Mouse (Mus musculus): ENCODE data around the gene Rsrp1. TPM values are rescaled to one million over a fixed set of nuclear protein-coding genes. Genes with fewer than 3 reads are reported as not detected.

The Rsrp1 gene
- polyA plus RNA-seq, 1 experiment from 2014 or later: 263 TPM

- ATAC-seq: peak; percentile 65
- 0 out of 2 replicates have a peak overlapping the region, but pooled peaks have one; percentile 3 for H3K4me2 ChIP-seq (replicated peaks; ENCODE audit: low read depth)
- H3K4me1 ChIP-seq (replicated peaks; ENCODE audit: control insufficient read depth, insufficient read depth, low read length): no peaks in the 10 kb centered on the region
- H3K9ac ChIP-seq (ENCODE audit: low read depth, low read length): no peak overlapping the region
- no peaks in the 10 kb centered on the region for H3K27me3 ChIP-seq (replicated peaks; ENCODE audit: control insufficient read depth, insufficient read depth, low read length)
- peak overlapping the region; percentile 41; the same call in 1 of the 2 replicates for H3K27ac ChIP-seq (ENCODE audit: low read depth, low read length)
- H3K9me3 ChIP-seq (ENCODE audit: control insufficient read depth): no peaks in the 10 kb centered on the region
- H3K4me3 ChIP-seq (ENCODE audit: low read depth, low read length): no peak overlapping the region
- peak; percentile 53 for TF ChIP-seq CTCF (IDR thresholded peaks at IDR 0.05; ENCODE audit: low read depth)
- H3K36me3 ChIP-seq (ENCODE audit: control insufficient read depth, insufficient read depth): no peaks in the 10 kb centered on the region
- WGBS: 13% methylated on average over 11 of the region's 11 CpGs
Measured at GRCm38 (mm10) chr4:134950518-134951091, 27.2 kb downstream of the Rsrp1 start.

- H3K36me3 ChIP-seq (ENCODE audit: control insufficient read depth, insufficient read depth): no peaks in the 10 kb centered on the region
- WGBS: 15% methylated on average over 15 of the region's 15 CpGs
- ATAC-seq: no peak
- H3K4me3 ChIP-seq (ENCODE audit: low read depth, low read length): no peak overlapping the region
- no peak for TF ChIP-seq CTCF (IDR thresholded peaks at IDR 0.05; ENCODE audit: low read depth)
- H3K4me1 ChIP-seq (replicated peaks; ENCODE audit: control insufficient read depth, insufficient read depth, low read length): no peaks in the 10 kb centered on the region
- no peaks in the 10 kb centered on the region for H3K9me3 ChIP-seq (ENCODE audit: control insufficient read depth)
- H3K27me3 ChIP-seq (replicated peaks; ENCODE audit: control insufficient read depth, insufficient read depth, low read length): no peaks in the 10 kb centered on the region
- 0 out of 2 replicates have a peak overlapping the region, but pooled peaks have one; percentile 10 for H3K4me2 ChIP-seq (replicated peaks; ENCODE audit: low read depth)
- no peak overlapping the region for H3K9ac ChIP-seq (ENCODE audit: low read depth, low read length)
- H3K27ac ChIP-seq (ENCODE audit: low read depth, low read length): no peak overlapping the region
Measured at GRCm38 (mm10) chr4:134954461-134954860, 31.1 kb downstream of the Rsrp1 start.

- Histone ChIP-seq H3K4me3 (ENCODE audit: low read depth, low read length) (no peak overlapping the region), H3K27me3 (replicated peaks; ENCODE audit: control insufficient read depth, insufficient read depth, low read length) (no peaks in the 10 kb centered on the region), H3K27ac (ENCODE audit: low read depth, low read length) (no peak overlapping the region), H3K4me2 (replicated peaks; ENCODE audit: low read depth) (no peak overlapping the region), H3K36me3 (ENCODE audit: control insufficient read depth, insufficient read depth) (no peaks in the 10 kb centered on the region), H3K4me1 (replicated peaks; ENCODE audit: control insufficient read depth, insufficient read depth, low read length) (no peaks in the 10 kb centered on the region), H3K9me3 (ENCODE audit: control insufficient read depth) (no peaks in the 10 kb centered on the region), H3K9ac (ENCODE audit: low read depth, low read length) (no peak overlapping the region)
- ATAC-seq: no peak
- no peak for TF ChIP-seq CTCF (IDR thresholded peaks at IDR 0.05; ENCODE audit: low read depth)
- 90% methylated on average over 2 of the region's 2 CpGs for WGBS
Measured at GRCm38 (mm10) chr4:134955196-134955595, 31.8 kb downstream of the Rsrp1 start.

- no peak overlapping the region for H3K9ac ChIP-seq (ENCODE audit: low read depth, low read length)
- no peak for TF ChIP-seq CTCF (IDR thresholded peaks at IDR 0.05; ENCODE audit: low read depth)
- 32% methylated on average over 3 of the region's 3 CpGs for WGBS
- H3K4me1 ChIP-seq (replicated peaks; ENCODE audit: control insufficient read depth, insufficient read depth, low read length): no peaks in the 10 kb centered on the region
- H3K9me3 ChIP-seq (ENCODE audit: control insufficient read depth): no peaks in the 10 kb centered on the region
- no peaks in the 10 kb centered on the region for H3K36me3 ChIP-seq (ENCODE audit: control insufficient read depth, insufficient read depth)
- no peak overlapping the region for H3K27ac ChIP-seq (ENCODE audit: low read depth, low read length)
- peak; percentile 85 for ATAC-seq
- H3K4me2 ChIP-seq (replicated peaks; ENCODE audit: low read depth): no peak overlapping the region; the same call in 1 of the 2 replicates
- no peak overlapping the region for H3K4me3 ChIP-seq (ENCODE audit: low read depth, low read length)
- H3K27me3 ChIP-seq (replicated peaks; ENCODE audit: control insufficient read depth, insufficient read depth, low read length): no peaks in the 10 kb centered on the region
Measured at GRCm38 (mm10) chr4:134955845-134956244, 32.5 kb downstream of the Rsrp1 start.

GRCm38 (mm10) chr4:134956328-134956727 lies 32.9 kb downstream of the Rsrp1 start:
- Histone ChIP-seq H3K27ac (ENCODE audit: low read depth, low read length) (no peak overlapping the region), H3K27me3 (replicated peaks; ENCODE audit: control insufficient read depth, insufficient read depth, low read length) (no peaks in the 10 kb centered on the region), H3K4me2 (replicated peaks; ENCODE audit: low read depth) (no peak overlapping the region), H3K9me3 (ENCODE audit: control insufficient read depth) (no peaks in the 10 kb centered on the region), H3K4me1 (replicated peaks; ENCODE audit: control insufficient read depth, insufficient read depth, low read length) (no peaks in the 10 kb centered on the region), H3K36me3 (ENCODE audit: control insufficient read depth, insufficient read depth) (no peaks in the 10 kb centered on the region), H3K9ac (ENCODE audit: low read depth, low read length) (no peak overlapping the region), H3K4me3 (ENCODE audit: low read depth, low read length) (no peak overlapping the region)
- peak; percentile 79 for TF ChIP-seq CTCF (IDR thresholded peaks at IDR 0.05; ENCODE audit: low read depth)
- 25% methylated on average over 3 of the region's 3 CpGs for WGBS
- ATAC-seq: peak; percentile 59

GRCm38 (mm10) chr4:134963021-134963776 lies 39.8 kb downstream of the Rsrp1 start:
- WGBS: 22% methylated on average over 19 of the region's 19 CpGs
- no peak for ATAC-seq
- H3K27ac ChIP-seq (ENCODE audit: low read depth, low read length): no peak overlapping the region
- no peaks in the 10 kb centered on the region for H3K9me3 ChIP-seq (ENCODE audit: control insufficient read depth)
- H3K4me2 ChIP-seq (replicated peaks; ENCODE audit: low read depth): peak overlapping the region; percentile 50
- no peak overlapping the region for H3K9ac ChIP-seq (ENCODE audit: low read depth, low read length)
- no peaks in the 10 kb centered on the region for H3K4me1 ChIP-seq (replicated peaks; ENCODE audit: control insufficient read depth, insufficient read depth, low read length)
- no peaks in the 10 kb centered on the region for H3K27me3 ChIP-seq (replicated peaks; ENCODE audit: control insufficient read depth, insufficient read depth, low read length)
- H3K36me3 ChIP-seq (ENCODE audit: control insufficient read depth, insufficient read depth): no peaks in the 10 kb centered on the region
- TF ChIP-seq CTCF (IDR thresholded peaks at IDR 0.05; ENCODE audit: low read depth): peak; percentile 77
- H3K4me3 ChIP-seq (ENCODE audit: low read depth, low read length): no peak overlapping the region; the same call in 1 of the 2 replicates

All from intestine, postnatal 0 days (tissue).